Mouse (Mus musculus) gastrocnemius, postnatal 14 days (tissue): Measurements from ENCODE around the gene Aldh4a1. TPM values are rescaled to one million over a fixed set of nuclear protein-coding genes. Genes with fewer than 3 reads are reported as not detected.

Source experiments
- DNase-seq: peaks from one replicate; pipeline ENCODE4 v3.0.0; 2021; ENCODE audit warnings: mixed read lengths
- intact Hi-C: fragments of 180-260 bp; cut with DNase I; formaldehyde crosslinking; loops from one replicate; pipeline ENCODE4 v1.15.1; 2025; ENCODE audit warnings: low total_unique reads
- total RNA-seq, 2 experiments: library from RNA; stranded (reverse); gene quantifications; 2 replicates each; pipeline ENCODE4 v1.2.3; 2021

Aldh4a1 gene
- total RNA-seq, 2 experiments from 2014 or later = 45.0 to 47.7 TPM

- intact Hi-C loops = loop anchor here (5.0 kb wide), 2 partner anchors 47 to 142 kb away; no protein-coding TSS in a partner anchor
- DNase-seq = no peak
These were observed 8.0 kb upstream of the Aldh4a1 start for GRCm38 (mm10) chr4:139614524-139615260.

DNA sequence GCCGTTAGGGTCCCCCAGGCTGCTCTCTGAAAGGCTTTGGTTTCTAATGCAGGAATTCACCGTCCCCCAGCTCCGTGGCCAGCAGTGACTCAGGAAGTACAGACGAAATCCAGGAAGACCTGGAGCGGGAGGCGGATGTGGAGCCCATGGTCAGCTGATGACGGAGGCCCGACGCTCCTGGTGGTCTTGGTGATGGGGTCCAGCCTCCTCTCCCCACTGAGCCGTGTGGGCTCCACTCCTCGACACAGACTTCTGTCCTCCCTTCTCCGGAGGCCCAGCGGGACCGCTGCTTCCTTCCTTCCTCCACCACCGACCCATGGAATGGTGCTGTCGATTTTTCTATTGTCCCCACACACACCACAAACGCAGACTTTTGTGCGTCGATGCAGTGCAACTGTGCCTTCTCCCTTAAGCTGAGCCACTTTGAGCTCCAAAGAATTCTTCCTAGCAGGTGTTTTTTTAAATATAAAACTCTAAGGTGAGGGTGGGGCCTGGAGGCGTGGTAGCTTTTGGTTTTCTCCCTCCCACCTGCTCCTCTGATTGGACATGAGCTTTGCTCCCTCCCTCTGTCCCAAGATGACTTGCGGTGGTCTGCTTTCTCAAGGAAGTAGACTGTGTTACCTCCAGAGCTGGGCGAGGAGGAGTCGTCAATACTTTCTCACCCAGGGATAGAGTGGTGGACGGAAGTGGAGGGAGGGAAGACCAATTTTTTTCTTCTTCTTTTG is 6.2 kb upstream of the Aldh4a1 start:
- intact Hi-C loops = no loop called here
- DNase-seq = no peak

DNA sequence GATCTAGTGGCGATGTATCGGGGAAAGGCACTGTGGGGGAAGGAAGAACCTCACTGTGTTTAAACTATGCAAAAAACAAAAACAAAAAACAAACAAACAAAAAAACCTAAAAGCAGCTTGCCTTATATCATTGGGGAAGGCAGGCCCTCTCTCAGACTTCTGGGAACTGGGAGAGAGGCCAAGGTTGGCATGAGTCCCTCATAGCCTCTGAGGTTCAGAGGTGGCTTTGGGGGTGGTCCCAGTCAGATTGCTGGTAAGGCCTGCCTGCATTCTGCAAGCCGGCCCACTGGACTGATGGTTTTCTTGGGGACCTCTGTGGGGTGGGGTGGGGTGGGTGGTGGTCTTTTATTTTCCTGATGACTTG is 5.7 kb upstream of the Aldh4a1 start:
- DNase-seq = no peak
- intact Hi-C loops = no loop called here

GRCm38 (mm10) chr4:139619765-139620164 is 2.9 kb upstream of the Aldh4a1 start:
- DNase-seq = no peak
- intact Hi-C loops = no loop called here

- intact Hi-C loops = no loop called here
- DNase-seq = no peak
These were observed 909 bp downstream of the Aldh4a1 start for GRCm38 (mm10) chr4:139623434-139624115.

- intact Hi-C loops = no loop called here
These were observed 1.4 kb downstream of the Aldh4a1 start for GRCm38 (mm10) chr4:139624116-139624489.

GRCm38 (mm10) chr4:139624706-139625105 is 2.0 kb downstream of the Aldh4a1 start:
- no peak for DNase-seq
- intact Hi-C loops = no loop called here

More at GRCm38 (mm10) chr4:139624116-139624489, 1.4 kb downstream of the Aldh4a1 start:
- no peak for DNase-seq

DNA sequence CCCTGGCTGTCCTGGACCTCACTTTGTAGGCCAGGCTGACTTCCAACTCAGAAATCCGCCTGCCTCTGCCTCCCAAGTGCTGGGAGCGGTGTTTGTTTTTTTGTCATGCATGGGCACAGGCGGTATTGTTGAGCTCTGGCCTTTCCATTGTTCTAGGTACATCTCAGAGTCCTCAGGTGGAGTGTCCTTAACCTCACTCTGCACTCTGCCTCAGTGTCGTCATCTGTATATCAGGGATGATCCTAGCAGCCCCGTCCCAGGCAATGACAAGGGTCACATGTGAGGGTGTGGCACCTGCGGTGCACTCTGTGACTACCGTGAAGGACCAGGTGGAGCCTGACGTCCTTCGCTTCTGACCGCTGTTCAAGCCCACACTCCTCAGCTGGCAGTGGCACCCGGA is 4.7 kb downstream of the Aldh4a1 start:
- DNase-seq = no peak
- intact Hi-C loops = no loop called here

DNA sequence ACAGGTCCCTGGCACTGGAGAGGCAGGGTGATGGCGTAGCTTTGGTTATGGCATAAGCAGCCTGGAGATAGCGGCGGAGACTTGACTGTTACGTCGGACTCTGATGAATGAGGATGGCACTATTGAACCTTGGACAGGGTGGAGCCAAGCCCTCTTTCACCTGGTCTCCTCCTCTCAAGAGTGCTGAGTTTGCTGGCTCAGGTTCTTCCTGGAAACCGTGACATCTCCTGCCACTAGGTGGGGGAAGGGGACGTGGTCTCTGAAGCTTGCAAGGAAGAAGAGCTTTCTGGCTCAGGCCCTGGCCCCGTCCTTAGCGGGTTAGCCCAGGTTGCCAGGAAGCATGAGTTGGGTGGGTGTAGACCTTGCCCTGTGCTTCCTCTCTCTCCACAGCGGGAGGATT is 7.5 kb downstream of the Aldh4a1 start:
- intact Hi-C loops = no loop called here
- DNase-seq = no peak

DNA sequence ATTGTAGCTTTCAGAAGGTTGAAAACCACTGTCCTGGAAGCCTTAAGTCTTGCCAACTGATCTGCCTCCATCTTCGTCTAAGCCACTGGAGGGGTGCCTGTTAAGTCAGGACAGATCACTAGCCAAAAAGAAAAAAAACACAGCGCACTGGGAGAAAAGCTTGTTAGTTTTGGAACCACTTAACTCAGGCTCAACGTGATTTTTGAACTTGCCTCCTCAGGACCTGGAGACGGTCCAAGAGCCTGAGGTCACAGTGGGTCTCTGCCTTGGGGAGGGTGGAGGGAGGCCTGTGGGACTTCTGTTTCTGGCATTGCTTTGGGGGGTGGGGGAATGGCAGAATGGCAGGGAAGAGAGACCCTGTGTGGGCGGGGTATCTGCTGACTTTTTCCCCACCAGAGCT is 8.5 kb downstream of the Aldh4a1 start:
- no peak for DNase-seq
- intact Hi-C loops = no loop called here

- DNase-seq = no peak
- intact Hi-C loops = no loop called here
These were observed 9.0 kb downstream of the Aldh4a1 start for GRCm38 (mm10) chr4:139631569-139632253.

DNA sequence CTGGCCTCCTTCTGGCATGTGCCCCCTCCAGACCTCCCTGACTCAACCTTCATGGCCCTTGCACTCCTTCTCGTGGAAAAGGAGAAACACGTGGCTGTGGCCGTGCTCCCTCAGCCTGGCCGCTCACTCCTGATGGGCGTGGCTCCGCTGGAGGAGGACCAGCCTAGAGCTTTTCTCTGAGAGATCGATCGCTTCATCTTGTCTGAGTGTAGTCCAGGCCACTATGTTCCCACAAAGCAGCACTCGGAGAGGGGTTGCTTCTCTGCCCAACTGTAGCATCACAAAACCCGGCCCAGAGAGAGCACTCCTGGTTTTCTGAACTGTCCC is 9.6 kb downstream of the Aldh4a1 start:
- intact Hi-C loops = no loop called here
- DNase-seq = no peak

DNA sequence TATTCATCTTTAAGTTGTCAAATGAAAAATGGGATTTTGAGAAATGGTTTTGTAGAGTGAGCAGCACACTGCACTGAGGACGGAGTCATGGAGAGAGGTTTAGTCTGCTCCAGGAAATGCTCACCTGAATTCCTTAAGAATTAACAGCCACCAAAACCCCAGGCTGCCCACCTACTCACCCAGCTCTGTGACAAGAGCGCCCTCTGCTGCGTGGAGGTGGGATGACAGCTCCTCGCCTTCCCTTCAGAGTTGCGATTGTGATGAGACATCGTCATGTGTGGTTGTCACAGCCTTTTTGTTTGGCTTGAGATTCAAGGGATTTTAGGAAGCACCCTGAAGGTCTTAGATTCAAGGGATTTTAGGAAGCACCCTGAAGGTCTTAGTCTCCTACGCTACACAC is 13.7 kb downstream of the Aldh4a1 start:
- DNase-seq = peak; percentile 69
- intact Hi-C loops = loop anchor here (5.0 kb wide), 1 partner anchor 164 kb away; no protein-coding TSS in a partner anchor

DNA sequence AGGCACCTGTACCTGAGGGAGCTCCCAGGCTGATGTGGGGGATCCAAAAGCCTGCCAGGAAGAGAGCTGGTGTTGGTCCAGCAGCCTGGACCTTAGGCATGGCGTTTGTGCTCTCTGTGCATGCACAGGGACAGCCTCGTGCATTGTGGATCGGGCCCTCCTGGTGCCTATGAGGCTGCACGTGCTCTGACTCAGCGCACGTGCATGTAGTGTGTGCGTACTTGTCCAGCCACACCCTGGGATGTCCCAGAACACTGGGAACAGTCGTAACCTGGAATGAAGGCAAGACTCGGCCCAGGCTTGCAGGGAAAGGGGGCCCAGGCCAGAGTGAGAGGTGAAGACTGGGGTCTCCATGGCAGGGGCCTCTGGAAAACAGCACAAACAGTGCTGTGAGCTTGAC is 15.2 kb downstream of the Aldh4a1 start:
- intact Hi-C loops = loop anchor here (5.0 kb wide), 1 partner anchor 166 kb away; no protein-coding TSS in a partner anchor
- no peak for DNase-seq

DNA sequence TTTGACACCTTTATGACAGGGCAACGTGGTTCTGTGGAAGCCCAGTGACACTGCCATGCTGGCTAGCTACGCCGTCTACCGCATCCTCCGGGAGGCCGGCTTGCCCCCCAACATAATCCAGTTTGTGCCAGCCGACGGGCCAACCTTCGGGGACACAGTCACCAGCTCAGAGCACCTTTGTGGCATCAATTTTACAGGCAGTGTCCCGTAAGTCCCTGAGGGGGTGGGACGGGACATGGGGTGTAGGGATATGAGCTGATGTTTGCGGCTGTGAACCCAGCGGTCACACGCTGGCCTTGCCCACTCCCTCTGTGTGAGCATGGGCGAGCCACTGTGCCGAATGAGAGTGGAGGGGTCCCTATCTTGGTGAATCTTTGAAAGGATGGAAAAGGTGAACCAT is 15.7 kb downstream of the Aldh4a1 start:
- intact Hi-C loops = loop anchor here (5.0 kb wide), 1 partner anchor 166 kb away; no protein-coding TSS in a partner anchor
- no peak for DNase-seq

DNA sequence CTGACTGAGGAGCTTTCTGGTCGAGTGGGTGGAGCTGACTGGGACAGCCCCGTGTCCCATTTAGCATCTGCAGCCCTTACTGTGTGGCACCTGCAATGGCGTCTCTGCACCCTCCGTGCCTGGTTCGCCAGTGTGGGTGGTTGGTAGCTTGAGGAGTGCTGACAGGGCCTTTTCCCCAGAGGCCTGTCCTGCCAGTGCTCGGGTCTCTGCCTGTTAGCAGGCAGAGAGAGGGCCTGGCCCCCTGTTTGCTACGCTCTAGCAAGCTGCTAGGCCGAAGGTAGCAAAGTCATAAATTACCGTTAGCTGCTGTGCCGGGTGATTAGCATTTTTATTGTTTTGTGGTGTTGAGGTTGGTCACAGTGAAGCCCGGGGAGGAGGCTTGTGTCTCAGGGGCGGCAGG is 17.1 kb downstream of the Aldh4a1 start:
- intact Hi-C loops = loop anchor here (5.0 kb wide), 1 partner anchor 168 kb away; no protein-coding TSS in a partner anchor
- DNase-seq = no peak

DNA sequence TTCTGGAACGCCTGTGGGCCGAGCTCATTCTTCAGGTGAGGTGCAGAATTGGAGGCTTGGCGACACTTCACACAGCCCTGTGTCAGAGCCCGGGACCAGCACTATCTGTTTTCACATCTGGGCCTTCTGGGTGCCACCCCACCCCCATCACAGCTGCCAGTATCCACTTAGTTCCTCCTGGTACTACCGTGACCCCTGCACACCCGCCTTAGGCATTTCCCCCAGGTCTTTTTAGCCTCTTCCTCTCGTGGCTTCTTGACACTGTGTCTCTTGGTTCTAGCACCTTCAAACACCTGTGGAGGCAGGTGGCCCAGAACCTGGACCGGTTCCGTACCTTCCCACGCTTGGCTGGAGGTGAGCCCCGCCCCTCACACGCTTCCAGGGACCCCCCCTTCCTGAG is 17.7 kb downstream of the Aldh4a1 start:
- intact Hi-C loops = no loop called here
- DNase-seq = no peak

GRCm38 (mm10) chr4:139640775-139641174 is 18.1 kb downstream of the Aldh4a1 start:
- no peak for DNase-seq
- intact Hi-C loops = no loop called here

DNA sequence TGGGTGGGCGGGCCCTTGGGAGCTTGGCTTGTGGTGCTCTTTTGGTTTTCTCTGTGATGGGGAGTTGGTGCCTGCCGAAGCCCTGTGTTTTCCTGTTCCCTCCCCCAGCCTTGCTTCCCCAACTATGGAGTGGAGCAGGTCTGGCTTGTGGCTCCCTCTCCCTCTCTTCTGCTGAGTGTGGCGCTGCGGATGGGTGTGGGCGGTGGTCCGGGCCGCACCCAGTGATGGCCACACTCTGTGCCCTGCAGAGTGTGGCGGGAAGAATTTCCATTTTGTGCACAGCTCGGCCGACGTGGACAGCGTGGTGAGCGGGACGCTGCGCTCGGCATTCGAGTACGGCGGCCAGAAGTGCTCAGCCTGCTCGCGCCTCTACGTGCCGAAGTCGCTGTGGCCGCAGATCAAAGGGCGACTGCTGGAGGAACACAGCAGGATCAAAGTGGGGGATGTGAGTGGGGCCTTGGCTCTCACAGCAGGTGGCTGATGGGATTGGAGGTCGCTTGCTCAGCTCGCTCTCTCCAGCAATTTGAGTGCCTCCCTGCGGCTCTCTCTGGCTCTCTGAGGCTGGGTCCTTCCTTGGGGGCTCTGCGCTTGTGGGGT is 19.3 kb downstream of the Aldh4a1 start:
- intact Hi-C loops = loop anchor here (2.0 kb wide), 1 partner anchor 29 kb away; no protein-coding TSS in a partner anchor

More for the DNA sequence above, 19.3 kb downstream of the Aldh4a1 start:
- no peak for DNase-seq
